Mouse (Mus musculus): ENCODE results near the gene Scaf8. TPM values are rescaled to one million over a fixed set of nuclear protein-coding genes. Genes with fewer than 3 reads are reported as not detected.

The Scaf8 gene
- polyA plus RNA-seq, 1 experiment: 32.4 TPM

GRCm38 (mm10) chr17:3244881-3245739 lies 130.3 kb downstream of the Scaf8 start:
- Histone ChIP-seq H3K4me1 (ENCODE audit: control insufficient read depth, insufficient read depth, low read length) (peaks cover 7% of the 10 kb centered on the region; the same call in 1 of the 2 replicates), H3K4me3 (ENCODE audit: insufficient read depth, low read length) (no peak overlapping the region), H3K27ac (ENCODE audit: insufficient read depth, low read length) (no peak overlapping the region)
- TF ChIP-seq CTCF (IDR thresholded peaks at IDR 0.05; ENCODE audit: extremely low read depth, insufficient read depth, low read length) (no peak), POLR2A (IDR thresholded peaks at IDR 0.05; ENCODE audit: extremely low read depth, insufficient read depth, low read length) (no peak)

- peaks cover 13% of the 10 kb centered on the region; the same call in 1 of the 2 replicates for H3K4me1 ChIP-seq (ENCODE audit: control insufficient read depth, insufficient read depth, low read length)
- H3K4me3 ChIP-seq (ENCODE audit: insufficient read depth, low read length): no peak overlapping the region
- TF ChIP-seq CTCF (IDR thresholded peaks at IDR 0.05; ENCODE audit: extremely low read depth, insufficient read depth, low read length) (no peak), POLR2A (IDR thresholded peaks at IDR 0.05; ENCODE audit: extremely low read depth, insufficient read depth, low read length) (no peak)
- H3K27ac ChIP-seq (ENCODE audit: insufficient read depth, low read length): no peak overlapping the region
Measured at GRCm38 (mm10) chr17:3246665-3247370, 132.0 kb downstream of the Scaf8 start.

Other genes with a start within 250 kb of the Scaf8 start
- gene Tiam2, start 211.6 kb downstream of the Scaf8 start, polyA plus RNA-seq (2012; rRNA removed): 65.3 and 75.3 TPM in 2 replicates

All from cortical plate, adult 2 months (tissue).